Mouse (Mus musculus) stomach, embryonic 16.5 days (tissue): ENCODE data around the gene Lypd4. TPM values are rescaled to one million over a fixed set of nuclear protein-coding genes. Genes with fewer than 3 reads are reported as not detected.
A peak's percentile ranks its signal among the peaks of the same experiment; 100 is the strongest.

Experiments
- ATAC-seq: fragments of 200-750 bp; cut with Nextera tagmentation; 2 replicates; pipeline ENCODE4 v1.8.0; 2017; ENCODE audit warnings: moderate number of reproducible peaks, moderate TSS enrichment; ENCODE audit not compliant: insufficient read depth, low FRiP score
- H3K27ac ChIP-seq: fragments of 300-500 bp; sonication (generic); 2 replicates; pipeline ENCODE4 v1.5.1; 2014; ENCODE audit warnings: low read length
- H3K27me3 ChIP-seq: fragments of 300-500 bp; sonication (generic); 2 replicates; pipeline ENCODE4 v1.6.1; 2014; ENCODE audit warnings: low read length, control low read depth, mixed read lengths; ENCODE audit not compliant: control insufficient read depth, insufficient read depth
- H3K36me3 ChIP-seq: fragments of 300-500 bp; sonication (generic); 2 replicates; pipeline ENCODE4 v1.6.1; 2014; ENCODE audit warnings: low read length; ENCODE audit not compliant: control insufficient read depth, insufficient read depth
- H3K4me1 ChIP-seq: fragments of 300-500 bp; sonication (generic); 2 replicates; pipeline ENCODE4 v1.6.1; 2014; ENCODE audit warnings: low read length, control low read depth, mixed read lengths; ENCODE audit not compliant: control insufficient read depth, insufficient read depth
- H3K4me2 ChIP-seq: fragments of 300-500 bp; sonication (generic); 2 replicates; pipeline ENCODE4 v1.6.1; 2014; ENCODE audit warnings: low read depth, low read length, mixed read lengths
- H3K4me3 ChIP-seq: fragments of 300-500 bp; sonication (generic); replicated peaks from 2 replicates; pipeline ENCODE4 v1.5.1; 2014; ENCODE audit warnings: mild to moderate bottlenecking, low read length
- H3K9ac ChIP-seq: fragments of 300-500 bp; sonication (generic); 2 replicates; pipeline ENCODE4 v1.6.1; 2014; ENCODE audit warnings: low read length
- H3K9me3 ChIP-seq: fragments of 300-500 bp; sonication (generic); replicated peaks from 2 replicates; pipeline ENCODE4 v1.6.1; 2016; ENCODE audit warnings: low read length, control low read depth; ENCODE audit not compliant: control insufficient read depth
- WGBS: fragments of 180-500 bp; shearing (Covaris S2); extraction: QIAGEN DNeasy Blood & Tissue Kit; methylation state at CpG from one replicate; pipeline ENCODE4 v1.1.7; 2014; 5-methylcytosine and 5-hydroxymethylcytosine counted together
- polyA plus RNA-seq: library from polyadenylated mRNA; unstranded; fragments of >200 nt; fragmentation: Nextera tagmentation; extraction: Ambion mirVana; gene quantifications from 2 replicates; pipeline ENCODE4 v1.2.1, GENCODE M21; 2015

Gene Lypd4
- polyA plus RNA-seq, 1 experiment from 2014 or later = not detected

GRCm38 (mm10) chr7:24891241-24892124 lies 21.7 kb upstream of the Lypd4 start:
- no peak overlapping the region for H3K4me3 ChIP-seq
- H3K9me3 ChIP-seq = no peaks in the 10 kb centered on the region
- ATAC-seq = no peak
- peaks cover 12% of the 10 kb centered on the region for H3K4me1 ChIP-seq
- peaks cover 17% of the 10 kb centered on the region for H3K36me3 ChIP-seq
- H3K27me3 ChIP-seq = no peaks in the 10 kb centered on the region
- H3K9ac ChIP-seq = no peak overlapping the region
- H3K27ac ChIP-seq = no peak overlapping the region
- H3K4me2 ChIP-seq = no peak overlapping the region
- 63% methylated on average over 3 of the region's 3 CpGs for WGBS

- H3K4me1 ChIP-seq = peaks cover 22% of the 10 kb centered on the region
- H3K36me3 ChIP-seq = peaks cover 21% of the 10 kb centered on the region
- WGBS = 30% methylated on average over 10 of the region's 10 CpGs
- peak; percentile 67 for ATAC-seq
- no peak overlapping the region for H3K4me3 ChIP-seq
- H3K27me3 ChIP-seq = no peaks in the 10 kb centered on the region
- H3K27ac ChIP-seq = 0 out of 2 replicates have a peak overlapping the region, but pooled peaks have one; percentile 34
- no peak overlapping the region for H3K4me2 ChIP-seq
- H3K9me3 ChIP-seq = no peaks in the 10 kb centered on the region
- peak overlapping the region; percentile 10; the same call in 1 of the 2 replicates for H3K9ac ChIP-seq
These were observed 20.8 kb upstream of the Lypd4 start for GRCm38 (mm10) chr7:24890281-24891216.

GRCm38 (mm10) chr7:24889431-24890220 lies 19.9 kb upstream of the Lypd4 start:
- 76% methylated on average over 6 of the region's 6 CpGs for WGBS
- Histone ChIP-seq H3K4me2 (no peak overlapping the region), H3K4me1 (peaks cover 22% of the 10 kb centered on the region), H3K4me3 (no peak overlapping the region), H3K27ac (0 out of 2 replicates have a peak overlapping the region, but pooled peaks have one; percentile 34), H3K9me3 (no peaks in the 10 kb centered on the region), H3K36me3 (peaks cover 21% of the 10 kb centered on the region), H3K27me3 (no peaks in the 10 kb centered on the region), H3K9ac (peak overlapping the region; percentile 10; the same call in 1 of the 2 replicates)
- no peak for ATAC-seq

GRCm38 (mm10) chr7:24887096-24887495 lies 17.4 kb upstream of the Lypd4 start:
- Histone ChIP-seq H3K4me1 (peaks cover 22% of the 10 kb centered on the region), H3K27me3 (no peaks in the 10 kb centered on the region), H3K9me3 (no peaks in the 10 kb centered on the region), H3K36me3 (peaks cover 21% of the 10 kb centered on the region), H3K4me3 (peak overlapping the region; percentile 98; the same call in 1 of the 2 replicates), H3K4me2 (peak overlapping the region; percentile 80; the same call in 1 of the 2 replicates), H3K27ac (no peak overlapping the region), H3K9ac (peak overlapping the region; percentile 100)
- no peak for ATAC-seq
- 61% methylated on average over 4 of the region's 4 CpGs for WGBS

GRCm38 (mm10) chr7:24886308-24886633 lies 16.5 kb upstream of the Lypd4 start:
- WGBS = 51% methylated on average over 4 of the region's 4 CpGs
- no peaks in the 10 kb centered on the region for H3K27me3 ChIP-seq
- H3K9ac ChIP-seq = peak overlapping the region; percentile 100
- H3K4me2 ChIP-seq = peak overlapping the region; percentile 80
- ATAC-seq = no peak
- H3K36me3 ChIP-seq = peaks cover 21% of the 10 kb centered on the region
- H3K4me1 ChIP-seq = peaks cover 22% of the 10 kb centered on the region
- no peaks in the 10 kb centered on the region for H3K9me3 ChIP-seq
- no peak overlapping the region for H3K27ac ChIP-seq
- peak overlapping the region; percentile 98 for H3K4me3 ChIP-seq

GRCm38 (mm10) chr7:24885468-24886307 lies 15.9 kb upstream of the Lypd4 start:
- Histone ChIP-seq H3K27ac (peak overlapping the region; percentile 89), H3K4me2 (peak overlapping the region; percentile 80), H3K4me3 (peak overlapping the region; percentile 98), H3K4me1 (peaks cover 22% of the 10 kb centered on the region), H3K9ac (peak overlapping the region; percentile 100), H3K27me3 (no peaks in the 10 kb centered on the region), H3K9me3 (no peaks in the 10 kb centered on the region), H3K36me3 (peaks cover 21% of the 10 kb centered on the region)
- ATAC-seq = no peak
- 24% methylated on average over 12 of the region's 12 CpGs for WGBS

GRCm38 (mm10) chr7:24884693-24885291 lies 15.1 kb upstream of the Lypd4 start:
- H3K27me3 ChIP-seq = no peaks in the 10 kb centered on the region
- peaks cover 17% of the 10 kb centered on the region for H3K36me3 ChIP-seq
- H3K9me3 ChIP-seq = no peaks in the 10 kb centered on the region
- peak overlapping the region; percentile 80 for H3K4me2 ChIP-seq
- H3K9ac ChIP-seq = peak overlapping the region; percentile 100
- H3K27ac ChIP-seq = peak overlapping the region; percentile 89
- peak overlapping the region; percentile 98 for H3K4me3 ChIP-seq
- ATAC-seq = no peak
- H3K4me1 ChIP-seq = peaks cover 22% of the 10 kb centered on the region
- under 1% methylated on average over 47 of the region's 47 CpGs for WGBS
